10 mouse cellular contexts compared by ENCODE assay signal in the genomic region with DNA sequence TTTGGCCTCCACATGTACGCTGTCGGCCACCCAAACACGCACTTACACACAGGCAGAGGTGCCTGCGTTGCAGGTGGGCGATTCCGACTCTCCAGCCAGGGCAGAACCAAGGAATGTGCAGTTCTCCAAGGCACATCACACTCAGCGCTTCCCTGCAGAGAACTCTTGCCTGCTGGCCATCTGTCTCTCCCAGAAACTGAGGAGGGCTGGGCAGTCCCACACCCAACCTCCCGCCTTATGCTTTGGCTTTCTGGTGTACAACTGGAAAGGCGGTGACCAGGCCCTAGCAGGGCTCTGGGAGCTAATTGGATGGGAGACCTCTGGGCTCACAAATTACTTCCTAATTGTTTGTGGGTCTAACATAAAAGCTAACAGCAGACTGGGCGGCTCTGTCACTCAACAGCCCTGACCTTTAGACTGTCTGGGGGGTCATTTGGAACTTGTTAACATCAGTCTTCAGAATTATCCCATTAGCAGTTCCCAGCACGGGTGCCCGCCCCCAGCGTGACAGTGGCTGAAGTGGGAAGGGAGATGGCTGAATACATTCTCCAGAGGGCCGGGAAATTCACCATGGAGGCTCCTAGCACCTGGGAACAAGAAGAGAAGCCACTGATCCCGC. TPM values are rescaled to one million over a fixed set of nuclear protein-coding genes. Genes with fewer than 3 reads are reported as not detected.
A peak's percentile ranks its signal among the peaks of the same experiment; 100 is the strongest.
DNase-seq lines count a peak whose midpoint lies in the region; ATAC-seq and TF ChIP-seq lines count a peak whose summit lies in the region.
"Had no signal": no experiment of that assay in that cellular context is flagged by ENCODE, and none has a peak within 500 bp of the region (broad histone marks: within the 10 kb centered on the region; RNA-seq: fewer than 3 reads in every experiment).

No protein-coding gene starts in this region.

- WGBS in stomach, embryonic 16.5 days: 41% methylated on average over 15 of the region's 15 CpGs
- 51% methylated on average over 15 of the region's 15 CpGs for WGBS in stomach, postnatal 0 days

- no peaks in the 10 kb centered on the region for H3K36me3 ChIP-seq in stomach, embryonic 16.5 days (ENCODE audit: control insufficient read depth, insufficient read depth, low read length)
- no peaks in the 10 kb centered on the region for H3K36me3 ChIP-seq in stomach, postnatal 0 days (ENCODE audit: control insufficient read depth, insufficient read depth, low read length)
- H3K36me3 ChIP-seq: liver, embryonic 15.5 days had no signal

- DNase-seq in stomach, postnatal 0 days (ENCODE audit: low spot score): no peak
- peak; percentile 60 to 69 for DNase-seq in cerebellum, postnatal 25 days
- peak; percentile 16 for DNase-seq in kidney, postnatal 14 days
- DNase-seq in right cerebral cortex, postnatal 36 days (ENCODE audit: low spot score in 2 of 2): no peak
- DNase-seq in layer of hippocampus, adult 11-12 months (ENCODE audit: low spot score): no peak
- no peak for DNase-seq in urinary bladder, postnatal 25 days (ENCODE audit: low spot score)

- peaks cover 12% of the 10 kb centered on the region for H3K4me1 ChIP-seq in stomach, embryonic 16.5 days (ENCODE audit: control insufficient read depth, insufficient read depth, low read length)
- H3K4me1 ChIP-seq in stomach, postnatal 0 days (replicated peaks; ENCODE audit: control insufficient read depth, insufficient read depth): no peaks in the 10 kb centered on the region
- H3K4me1 ChIP-seq: liver, embryonic 15.5 days had no signal

- peaks cover 3% of the 10 kb centered on the region; the same call in 1 of the 2 replicates for H3K27me3 ChIP-seq in stomach, embryonic 16.5 days (ENCODE audit: control insufficient read depth, insufficient read depth, low read length)
- no peaks in the 10 kb centered on the region for H3K27me3 ChIP-seq in stomach, postnatal 0 days (ENCODE audit: control insufficient read depth, insufficient read depth, low read length)

- peak overlapping the region; percentile 35 for H3K9ac ChIP-seq in stomach, embryonic 16.5 days (ENCODE audit: low read length)
- no peak overlapping the region for H3K9ac ChIP-seq in stomach, postnatal 0 days (ENCODE audit: low read length)
- H3K9ac ChIP-seq: liver, embryonic 15.5 days had no signal

- no peak overlapping the region for H3K4me2 ChIP-seq in stomach, embryonic 16.5 days (ENCODE audit: low read depth, low read length)
- H3K4me2 ChIP-seq in stomach, postnatal 0 days (replicated peaks; ENCODE audit: low read depth): no peak overlapping the region
- H3K4me2 ChIP-seq: liver, embryonic 15.5 days had no signal

- no peak for TF ChIP-seq EP300 in stomach, postnatal 0 days (optimal IDR thresholded peaks at IDR 0.05)

- no peaks in the 10 kb centered on the region for H3K9me3 ChIP-seq in stomach, embryonic 16.5 days (replicated peaks; ENCODE audit: control insufficient read depth, low read length)
- no peaks in the 10 kb centered on the region for H3K9me3 ChIP-seq in stomach, postnatal 0 days (ENCODE audit: control insufficient read depth, low read length)
- H3K9me3 ChIP-seq: liver, embryonic 15.5 days had no signal

- peak overlapping the region; percentile 10; the same call in 1 of the 2 replicates for H3K27ac ChIP-seq in stomach, embryonic 16.5 days (ENCODE audit: low read length)
- H3K27ac ChIP-seq in stomach, postnatal 0 days (replicated peaks): no peak overlapping the region
- H3K27ac ChIP-seq: liver, embryonic 15.5 days had no signal

- ATAC-seq in stomach, embryonic 16.5 days (ENCODE audit: insufficient read depth, low FRiP score): no peak
- ATAC-seq in stomach, postnatal 0 days (ENCODE audit: low FRiP score, low TSS enrichment): no peak

- H3K4me3 ChIP-seq in stomach, embryonic 16.5 days (replicated peaks; ENCODE audit: low read length): no peak overlapping the region
- H3K4me3 ChIP-seq in stomach, postnatal 0 days (ENCODE audit: low read depth, low read length): no peak overlapping the region
- H3K4me3 ChIP-seq: liver, embryonic 15.5 days had no signal

- no peak for TF ChIP-seq CTCF in stomach, postnatal 0 days (IDR thresholded peaks at IDR 0.05; ENCODE audit: low read depth)

RNA-seq across cellular contexts. Expression of a gene that starts 57.5 kb away (rescaled TPM):
- not detected in 2 replicates for polyA plus RNA-seq in stomach, embryonic 16.5 days (2015; fragmentation: Nextera tagmentation; extraction: Ambion mirVana)
- not detected in 2 replicates for polyA plus RNA-seq in stomach, postnatal 0 days (2015; fragmentation: Nextera tagmentation; extraction: Ambion mirVana)
- polyA plus RNA-seq: heart, embryonic 14.5 days; liver, embryonic 15.5 days; small intestine, adult 2 months had no signal

Comparison
In these comparisons a context has a peak if more than half of its experiments do, and no peak if none do; other contexts are left out.
1. DNase-seq: peak in cerebellum, postnatal 25 days (2 of 2) and kidney, postnatal 14 days (single experiment); none in stomach, postnatal 0 days (single experiment), right cerebral cortex, postnatal 36 days (0 of 2), layer of hippocampus, adult 11-12 months (single experiment) and urinary bladder, postnatal 25 days (single experiment).